In genomic region chr1:155201373-155201879, GRCm38 (mm10) we compare ENCODE assay signal across 10 mouse cellular contexts. TPM values are rescaled to one million over a fixed set of nuclear protein-coding genes. Genes with fewer than 3 reads are reported as not detected.
DNase-seq lines count a peak whose midpoint lies in the region; ATAC-seq and TF ChIP-seq lines count a peak whose summit lies in the region.
"Had no signal": no experiment of that assay in that cellular context is flagged by ENCODE, and none has a peak within 500 bp of the region (broad histone marks: within the 10 kb centered on the region; RNA-seq: fewer than 3 reads in every experiment).

No protein-coding gene starts in this region.

- no peak overlapping the region for H3K4me3 ChIP-seq in lung, embryonic 15.5 days
- no peak overlapping the region for H3K4me3 ChIP-seq in intestine, embryonic 14.5 days (ENCODE audit: low read depth, low read length)
- H3K4me3 ChIP-seq in stomach, postnatal 0 days (ENCODE audit: low read depth, low read length), result no peak overlapping the region
- H3K4me3 ChIP-seq: limb, embryonic 13.5 days had no signal

- no peak for TF ChIP-seq CTCF in stomach, postnatal 0 days (IDR thresholded peaks at IDR 0.05; ENCODE audit: low read depth)

- no peak overlapping the region for H3K4me2 ChIP-seq in lung, embryonic 15.5 days
- no peak overlapping the region for H3K4me2 ChIP-seq in intestine, embryonic 14.5 days (ENCODE audit: low read length)
- no peak overlapping the region for H3K4me2 ChIP-seq in stomach, postnatal 0 days (replicated peaks; ENCODE audit: low read depth)
- H3K4me2 ChIP-seq: limb, embryonic 13.5 days had no signal

- 46% methylated on average over 4 of the region's 4 CpGs for WGBS in lung, embryonic 15.5 days
- 68% methylated on average over 4 of the region's 4 CpGs for WGBS in intestine, embryonic 14.5 days
- 32% methylated on average over 4 of the region's 4 CpGs for WGBS in stomach, postnatal 0 days

- H3K4me1 ChIP-seq in lung, embryonic 15.5 days, result peaks cover 31% of the 10 kb centered on the region
- H3K4me1 ChIP-seq in intestine, embryonic 14.5 days (replicated peaks; ENCODE audit: control insufficient read depth, insufficient read depth, low read length), result peaks cover 10% of the 10 kb centered on the region
- no peaks in the 10 kb centered on the region for H3K4me1 ChIP-seq in stomach, postnatal 0 days (replicated peaks; ENCODE audit: control insufficient read depth, insufficient read depth)

- peaks cover 5% of the 10 kb centered on the region; the same call in 1 of the 2 replicates for H3K36me3 ChIP-seq in lung, embryonic 15.5 days
- H3K36me3 ChIP-seq in intestine, embryonic 14.5 days (ENCODE audit: control insufficient read depth, insufficient read depth, low read length), result peaks cover 32% of the 10 kb centered on the region
- no peaks in the 10 kb centered on the region; the same call in 1 of the 2 replicates for H3K36me3 ChIP-seq in stomach, postnatal 0 days (ENCODE audit: control insufficient read depth, insufficient read depth, low read length)

- intact Hi-C loops in gastrocnemius, postnatal 14 days (cut with DNase I; ENCODE audit: low total_unique reads), result no loop called here

- H3K27ac ChIP-seq in lung, embryonic 15.5 days, result no peak overlapping the region
- H3K27ac ChIP-seq in intestine, embryonic 14.5 days (ENCODE audit: low read depth), result no peak overlapping the region
- H3K27ac ChIP-seq in stomach, postnatal 0 days (replicated peaks), result peak overlapping the region; percentile 82
- H3K27ac ChIP-seq: limb, embryonic 13.5 days had no signal

- H3K9me3 ChIP-seq in lung, embryonic 15.5 days, result no peaks in the 10 kb centered on the region
- no peaks in the 10 kb centered on the region for H3K9me3 ChIP-seq in intestine, embryonic 14.5 days (ENCODE audit: control insufficient read depth, low read length)
- no peaks in the 10 kb centered on the region for H3K9me3 ChIP-seq in stomach, postnatal 0 days (ENCODE audit: control insufficient read depth, low read length)
- H3K9me3 ChIP-seq: limb, embryonic 13.5 days had no signal

- H3K9ac ChIP-seq in lung, embryonic 15.5 days, result no peak overlapping the region
- no peak overlapping the region for H3K9ac ChIP-seq in intestine, embryonic 14.5 days (ENCODE audit: low read length)
- H3K9ac ChIP-seq in stomach, postnatal 0 days (ENCODE audit: low read length), result no peak overlapping the region
- H3K9ac ChIP-seq: limb, embryonic 13.5 days had no signal

- no peak for TF ChIP-seq EP300 in stomach, postnatal 0 days (optimal IDR thresholded peaks at IDR 0.05)

- no peak for DNase-seq in frontal cortex, postnatal 25 days (ENCODE audit: low spot score in 2 of 2)
- DNase-seq in lung, postnatal 36 days, result no peak
- DNase-seq in intestine, embryonic 14.5 days (ENCODE audit: low spot score), result no peak
- peak; percentile 71 for DNase-seq in stomach, postnatal 0 days (ENCODE audit: low spot score)
- DNase-seq in adrenal gland, adult 2 months, result no peak
- DNase-seq in gastrocnemius, postnatal 14 days, result no peak
- DNase-seq: heart, adult 18-20 months had no signal

- peak; percentile 62 for ATAC-seq in frontal cortex, adult (ENCODE audit: low TSS enrichment)
- 0 out of 2 replicates have a peak, but pooled peaks have one; percentile 1 for ATAC-seq in lung, embryonic 15.5 days (ENCODE audit: borderline replicate concordance, extremely low read depth, low FRiP score, low TSS enrichment)
- peak; percentile 60; the same call in 1 of the 2 replicates for ATAC-seq in intestine, embryonic 14.5 days (replicated peaks; ENCODE audit: low FRiP score, low TSS enrichment, low read depth)
- peak; percentile 91 for ATAC-seq in stomach, postnatal 0 days (ENCODE audit: low FRiP score, low TSS enrichment)

- no peaks in the 10 kb centered on the region for H3K27me3 ChIP-seq in lung, embryonic 15.5 days
- no peaks in the 10 kb centered on the region for H3K27me3 ChIP-seq in intestine, embryonic 14.5 days (replicated peaks; ENCODE audit: control insufficient read depth, insufficient read depth, low read length)
- H3K27me3 ChIP-seq in stomach, postnatal 0 days (ENCODE audit: control insufficient read depth, insufficient read depth, low read length), result no peaks in the 10 kb centered on the region
- H3K27me3 ChIP-seq: limb, embryonic 13.5 days had no signal

RNA-seq across cellular contexts. Expression of gene BC034090, which starts 42.8 kb away (rescaled TPM):
- 4.0 and 4.2 TPM in 2 replicates for polyA plus RNA-seq in lung, embryonic 15.5 days (2015; fragmentation: Nextera tagmentation; extraction: Ambion mirVana)
- polyA plus RNA-seq in intestine, embryonic 14.5 days (2014; fragmentation: Nextera tagmentation; extraction: Ambion mirVana), result 2.5 and 3.0 TPM in 2 replicates
- polyA plus RNA-seq in stomach, postnatal 0 days (2015; fragmentation: Nextera tagmentation; extraction: Ambion mirVana), result 1.6 TPM in 2 replicates
- total RNA-seq in adrenal gland, adult 2 months (2021), result 10 to 100 TPM; 29.6 to 33.5 TPM
- 30.6 and 32.7 TPM in 2 replicates for polyA plus RNA-seq in adrenal gland, adult 2 months (2012; rRNA removed)
- 1 to 10 TPM; 3.8 to 4.3 TPM for total RNA-seq in gastrocnemius, postnatal 14 days (2021)

RNA-seq across cellular contexts. Expression of gene Stx6, which starts 42.9 kb away (rescaled TPM):
- polyA plus RNA-seq in lung, embryonic 15.5 days (2015; fragmentation: Nextera tagmentation; extraction: Ambion mirVana), result 81.5 and 87.2 TPM in 2 replicates
- polyA plus RNA-seq in intestine, embryonic 14.5 days (2014; fragmentation: Nextera tagmentation; extraction: Ambion mirVana), result 66.8 and 69.4 TPM in 2 replicates
- 36.6 and 39.0 TPM in 2 replicates for polyA plus RNA-seq in stomach, postnatal 0 days (2015; fragmentation: Nextera tagmentation; extraction: Ambion mirVana)
- total RNA-seq in adrenal gland, adult 2 months (2021), result 10 to 100 TPM; 50.7 to 58.4 TPM
- polyA plus RNA-seq in adrenal gland, adult 2 months (2012; rRNA removed), result 84.3 and 92.3 TPM in 2 replicates
- 10 to 100 TPM; 14.4 to 20.8 TPM for total RNA-seq in gastrocnemius, postnatal 14 days (2021)

RNA-seq across cellular contexts. Expression of gene Mr1, which starts 54.8 kb away (rescaled TPM):
- 12.1 and 12.3 TPM in 2 replicates for polyA plus RNA-seq in lung, embryonic 15.5 days (2015; fragmentation: Nextera tagmentation; extraction: Ambion mirVana)
- 6.3 and 6.8 TPM in 2 replicates for polyA plus RNA-seq in intestine, embryonic 14.5 days (2014; fragmentation: Nextera tagmentation; extraction: Ambion mirVana)
- 4.2 and 4.3 TPM in 2 replicates for polyA plus RNA-seq in stomach, postnatal 0 days (2015; fragmentation: Nextera tagmentation; extraction: Ambion mirVana)
- total RNA-seq in adrenal gland, adult 2 months (2021), result 10 to 100 TPM; 29.2 to 30.6 TPM
- polyA plus RNA-seq in adrenal gland, adult 2 months (2012; rRNA removed), result 3.8 and 4.4 TPM in 2 replicates
- total RNA-seq in gastrocnemius, postnatal 14 days (2021), result 1 to 10 TPM; 5.7 TPM

Comparison
In these comparisons a context has a peak if more than half of its experiments do, and no peak if none do; other contexts are left out.
1. ATAC-seq: peak in every context shown above with its lines; median percentile 91 in stomach, postnatal 0 days; 62 in frontal cortex, adult; 60 in intestine, embryonic 14.5 days; 1 in lung, embryonic 15.5 days.